Comparison of ENCODE assay signal across 8 mouse cellular contexts in the genomic region with DNA sequence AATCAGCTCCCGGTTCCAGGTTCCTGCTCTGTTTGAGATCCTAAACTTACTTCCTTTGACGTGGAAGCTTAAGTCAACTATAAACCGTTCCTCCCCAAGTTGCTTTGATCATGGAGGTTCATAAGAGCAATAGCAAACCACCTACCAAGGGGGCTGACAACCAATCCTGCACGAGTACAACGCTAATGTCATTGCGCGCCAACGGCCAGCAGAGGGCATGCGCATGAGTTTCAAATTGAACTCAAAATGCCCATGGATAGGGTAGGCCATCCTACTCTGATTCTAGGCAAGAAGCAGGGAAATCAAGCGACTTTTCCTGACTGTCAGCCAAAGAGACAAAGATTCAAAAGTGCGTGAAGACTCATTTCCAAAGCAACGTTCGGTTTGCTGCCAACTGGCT. TPM values are rescaled to one million over a fixed set of nuclear protein-coding genes. Genes with fewer than 3 reads are reported as not detected.
A peak's percentile ranks its signal among the peaks of the same experiment; 100 is the strongest.
DNase-seq lines count a peak whose midpoint lies in the region; ATAC-seq and TF ChIP-seq lines count a peak whose summit lies in the region.

Zfp37 (minus strand) TSS at position 279 of the 400 bp plus-strand sequence.

- 74% methylated on average over 13 of the region's 13 CpGs for WGBS in kidney, adult 2 months
- 75% methylated on average over 13 of the region's 13 CpGs for WGBS in embryonic facial prominence, embryonic 15.5 days

- peak; percentile 30; the same call in 1 of the 2 replicates for TF ChIP-seq CTCF in kidney, adult 2 months (conservative IDR thresholded peaks at IDR 0.05; ENCODE audit: insufficient read depth, insufficient read length, low read depth, low read length)
- peak; percentile 41 for TF ChIP-seq CTCF in E14TG2a.4 (conservative IDR thresholded peaks at IDR 0.05; ENCODE audit: low read length)

- H3K4me1 ChIP-seq in kidney, adult 2 months (ENCODE audit: control insufficient read depth, insufficient read depth, low read length), result no peaks in the 10 kb centered on the region
- no peaks in the 10 kb centered on the region for H3K4me1 ChIP-seq in E14TG2a.4 (replicated peaks; ENCODE audit: low read depth, low read length)
- no peaks in the 10 kb centered on the region for H3K4me1 ChIP-seq in embryonic facial prominence, embryonic 15.5 days

- H3K4me3 ChIP-seq in kidney, adult 2 months (ENCODE audit: insufficient read depth, low read depth, low read length), result no peak within 1 kb of the TSS
- no peak within 1 kb of the TSS for H3K4me3 ChIP-seq in E14TG2a.4 (replicated peaks; ENCODE audit: low read length)
- H3K4me3 ChIP-seq in embryonic facial prominence, embryonic 15.5 days (replicated peaks), result no peak within 1 kb of the TSS

- no peaks in the 10 kb centered on the region for H3K27me3 ChIP-seq in kidney, adult 2 months (replicated peaks; ENCODE audit: control insufficient read depth, insufficient read depth, low read length)
- no peaks in the 10 kb centered on the region for H3K27me3 ChIP-seq in E14TG2a.4 (ENCODE audit: insufficient read depth, low read length)
- no peaks in the 10 kb centered on the region for H3K27me3 ChIP-seq in embryonic facial prominence, embryonic 15.5 days

- no peaks in the 10 kb centered on the region for H3K9me3 ChIP-seq in E14TG2a.4 (ENCODE audit: low read length)
- H3K9me3 ChIP-seq in embryonic facial prominence, embryonic 15.5 days (replicated peaks), result no peaks in the 10 kb centered on the region

- no peak within 1 kb of the TSS for H3K9ac ChIP-seq in embryonic facial prominence, embryonic 15.5 days

- H3K4me2 ChIP-seq in embryonic facial prominence, embryonic 15.5 days (replicated peaks), result no peak within 1 kb of the TSS

- no peak for TF ChIP-seq POLR2A in kidney, adult 2 months (IDR thresholded peaks at IDR 0.05; ENCODE audit: low read depth, low read length)

- intact Hi-C loops in left cerebral cortex, postnatal 25 days (cut with DNase I), result no loop called here

- ATAC-seq in embryonic facial prominence, embryonic 15.5 days (ENCODE audit: insufficient number of reproducible peaks, low FRiP score, low TSS enrichment, low read depth), result no peak

- no peak for DNase-seq in kidney, adult 2 months
- no peak for DNase-seq in kidney, postnatal 14 days
- DNase-seq in left cerebral cortex, postnatal 25 days (ENCODE audit: low spot score in 2 of 2), result no peak
- DNase-seq in right cerebral cortex, postnatal 36 days (ENCODE audit: low spot score in 2 of 2), result no peak
- DNase-seq in cerebellum, adult 9-11 months, result no peak
- DNase-seq in cerebellum, adult 9-10 months, result no peak

- no peak within 1 kb of the TSS for H3K27ac ChIP-seq in kidney, adult 2 months (ENCODE audit: insufficient read depth, low read depth, low read length)
- H3K27ac ChIP-seq in embryonic facial prominence, embryonic 15.5 days (replicated peaks), result no peak within 1 kb of the TSS

- H3K36me3 ChIP-seq in kidney, adult 2 months (ENCODE audit: control insufficient read depth, insufficient read depth, low read length), result no peaks in the 10 kb centered on the region
- no peaks in the 10 kb centered on the region for H3K36me3 ChIP-seq in E14TG2a.4 (ENCODE audit: insufficient read depth, low read length)
- no peaks in the 10 kb centered on the region for H3K36me3 ChIP-seq in embryonic facial prominence, embryonic 15.5 days

RNA-seq across cellular contexts. Expression of gene Zfp37, which starts in this region (rescaled TPM):
- polyA plus RNA-seq in kidney, adult 2 months (2012; rRNA removed), result 0.26 and 0.50 TPM in 2 replicates
- polyA plus RNA-seq in embryonic facial prominence, embryonic 15.5 days (2015; fragmentation: Nextera tagmentation; extraction: Ambion mirVana), result 9.5 and 10.8 TPM in 2 replicates
- total RNA-seq in left cerebral cortex, postnatal 25 days (2021), result 10 to 100 TPM; 20.2 to 20.5 TPM
